Mouse (Mus musculus) brain, embryonic 14.5 days (tissue): ENCODE results near the gene Klb.

ENCODE experiments used
- CTCF ChIP-seq: fragments of 200-500 bp; IDR thresholded peaks from 2 replicates; pipeline ENCODE4 v1.5.1; 2012; ENCODE audit warnings: inconsistent platforms, mild to moderate bottlenecking, moderate library complexity, borderline replicate concordance; ENCODE audit not compliant: insufficient read depth, insufficient read length; ENCODE audit errors: extremely low read depth
- POLR2A ChIP-seq: fragments of 200-500 bp; IDR thresholded peaks from 2 replicates; pipeline ENCODE4 v1.6.1; 2012; ENCODE audit warnings: mild to moderate bottlenecking, inconsistent platforms, borderline replicate concordance; ENCODE audit not compliant: poor library complexity, insufficient read depth, insufficient read length, severe bottlenecking; ENCODE audit errors: extremely low read depth

DNA sequence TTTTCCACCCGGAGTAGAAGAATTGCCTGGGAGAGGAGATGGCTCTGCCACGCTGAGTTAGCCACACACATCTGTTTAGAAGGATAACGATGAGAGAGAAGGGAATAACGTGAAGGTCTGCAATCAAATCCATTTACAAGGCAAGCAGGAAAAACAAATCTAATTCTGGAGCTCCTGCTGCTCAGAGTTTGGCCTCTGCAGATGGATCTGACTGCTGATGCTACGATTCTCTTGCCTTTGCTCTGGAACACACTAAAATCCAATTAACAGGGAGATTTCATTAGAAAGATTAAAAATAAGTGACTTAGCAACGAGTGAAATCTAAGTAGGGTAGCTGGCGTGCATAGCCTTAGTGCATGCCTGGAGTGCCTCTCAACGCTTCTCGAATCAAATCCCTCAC is 42.6 kb upstream of the Klb start:
- TF ChIP-seq CTCF (no peak), POLR2A (no peak)
